Mouse (Mus musculus): ENCODE measurements around the gene Tcea2. TPM values are rescaled to one million over a fixed set of nuclear protein-coding genes. Genes with fewer than 3 reads are reported as not detected.

The Tcea2 gene
- total RNA-seq, 2 experiments from 2014 or later, result 7.5 to 9.7 TPM

DNA sequence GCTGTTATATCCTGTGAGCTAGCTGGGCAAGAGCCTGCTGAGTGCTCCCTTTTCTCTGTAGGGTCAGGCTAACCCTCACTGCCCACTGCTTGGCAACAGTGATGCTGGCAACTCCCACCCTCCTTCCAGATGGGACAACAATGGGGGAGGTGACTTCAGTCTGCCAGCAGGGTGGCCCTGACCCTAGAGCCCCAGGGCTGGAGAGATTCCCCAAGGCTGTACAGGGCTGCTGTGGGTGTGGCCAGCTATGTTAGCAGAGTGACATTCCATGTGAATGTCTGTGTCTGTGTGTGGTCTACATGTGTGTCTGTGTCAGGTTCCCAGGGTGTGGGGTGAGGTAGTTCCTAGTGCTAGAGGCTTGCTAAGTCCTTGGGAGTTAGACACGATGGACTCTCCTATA is 6.6 kb upstream of the Tcea2 start:
- DNase-seq (ENCODE audit: low spot score in 2 of 2), result no peak

DNA sequence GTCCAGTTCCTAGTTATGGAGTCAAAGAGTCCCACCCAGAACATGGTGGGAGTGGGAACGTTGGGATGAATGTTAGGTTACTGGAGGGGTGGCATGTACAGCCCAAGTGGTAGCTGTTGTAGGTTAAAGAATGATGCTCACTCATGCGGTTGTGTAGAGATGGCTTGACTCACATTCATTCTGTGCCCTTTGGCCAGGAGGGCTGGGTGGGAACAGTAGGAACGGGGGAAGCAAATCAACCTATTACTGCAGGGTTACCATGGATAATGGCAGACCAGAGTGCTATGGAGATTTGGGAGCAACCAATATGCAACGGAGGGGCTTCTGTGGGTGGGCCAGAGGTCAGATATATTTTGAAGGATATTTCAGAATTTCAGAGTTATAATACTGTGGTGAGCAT is 5.2 kb upstream of the Tcea2 start:
- DNase-seq (ENCODE audit: low spot score in 2 of 2), result no peak

GRCm38 (mm10) chr2:181675454-181675853 is 4.7 kb upstream of the Tcea2 start:
- peak in 1 of 2 experiments; percentile 47 for DNase-seq (ENCODE audit: low spot score in 2 of 2)

DNA sequence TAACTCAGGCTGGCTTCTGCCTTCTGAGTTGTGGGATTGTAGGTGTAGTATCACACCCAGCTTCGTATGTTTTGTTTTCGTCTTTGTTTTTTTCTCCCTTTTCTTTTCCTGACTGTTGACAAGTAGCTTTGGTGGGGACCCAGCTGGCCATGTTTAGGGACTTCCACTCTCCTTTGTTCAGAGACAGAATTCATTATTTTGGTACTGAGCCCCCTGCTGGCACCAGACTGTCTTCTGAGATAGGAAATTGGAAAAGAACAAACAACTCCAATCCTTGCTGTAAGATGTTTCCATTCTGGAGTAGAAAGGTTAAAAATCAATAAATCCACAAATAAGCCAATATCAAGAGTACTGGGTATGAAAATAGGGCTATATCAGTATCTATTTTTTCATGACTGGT is 3.7 kb upstream of the Tcea2 start:
- DNase-seq (ENCODE audit: low spot score in 2 of 2), result no peak

- DNase-seq (ENCODE audit: low spot score in 2 of 2), result no peak
These were observed 2.9 kb upstream of the Tcea2 start for GRCm38 (mm10) chr2:181677096-181677754.

- no peak for DNase-seq (ENCODE audit: low spot score in 2 of 2)
These were observed 2.4 kb upstream of the Tcea2 start for GRCm38 (mm10) chr2:181677755-181678098.

DNA sequence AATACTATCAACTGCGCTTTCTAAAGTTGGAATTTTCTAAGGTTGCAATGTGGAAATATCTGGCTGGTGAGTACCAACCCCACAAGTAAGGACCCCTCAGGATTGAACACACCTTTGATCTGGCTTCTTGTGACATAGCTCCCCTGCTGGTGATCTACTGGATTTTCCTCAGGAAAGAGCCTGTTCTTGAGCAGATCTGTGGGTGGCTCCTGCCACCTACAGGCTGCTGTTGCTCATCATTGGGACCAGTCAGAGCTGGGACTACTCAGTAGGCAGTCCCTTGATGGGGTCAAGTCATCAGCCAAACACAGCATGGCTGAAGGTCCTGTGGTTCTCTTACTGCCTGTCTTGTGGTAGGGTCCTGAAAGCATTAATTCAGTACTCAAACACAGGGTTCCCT is 1.3 kb upstream of the Tcea2 start:
- peak in 1 of 2 experiments; percentile 69 for DNase-seq (ENCODE audit: low spot score in 2 of 2)

DNA sequence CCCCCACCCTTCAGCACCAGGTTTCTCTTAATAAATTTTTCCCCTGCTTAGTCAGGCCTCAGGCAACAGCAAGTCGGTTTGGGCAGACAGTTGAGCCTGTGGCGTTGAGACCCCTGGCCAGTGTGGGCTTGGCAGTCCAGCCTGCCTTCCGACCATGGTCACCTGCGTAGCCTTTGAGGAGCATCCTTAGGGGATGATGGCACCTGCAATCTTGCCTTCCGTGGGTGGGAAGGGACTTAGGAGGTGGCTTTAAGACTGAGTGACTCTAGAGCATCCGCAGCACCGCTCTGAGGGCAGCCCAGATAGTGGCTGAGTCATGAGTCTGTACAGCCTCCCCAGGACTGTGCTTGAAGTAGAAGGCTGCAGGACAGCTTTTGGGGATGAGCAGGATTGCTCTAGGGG is 607 bp downstream of the Tcea2 start:
- no peak for DNase-seq (ENCODE audit: low spot score in 2 of 2)

DNA sequence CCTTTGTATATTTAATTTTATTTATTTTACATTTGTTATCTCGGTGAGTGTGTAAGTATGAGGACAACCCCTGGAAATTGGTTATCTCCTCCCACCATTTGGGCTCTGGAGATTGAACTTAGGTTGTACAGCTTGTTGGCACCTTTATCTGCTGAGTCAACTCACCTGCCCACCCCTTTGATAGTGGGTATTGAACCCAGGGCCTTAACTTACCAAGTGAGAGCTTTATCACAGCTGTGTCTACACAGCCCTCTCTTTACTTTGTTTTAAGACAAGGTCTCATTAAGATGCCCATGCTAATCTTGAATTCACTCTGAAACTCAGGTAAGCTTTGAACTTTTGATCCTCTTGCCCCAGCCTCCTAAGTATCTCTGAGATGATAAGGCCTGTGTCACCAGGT is 1.9 kb downstream of the Tcea2 start:
- no peak for DNase-seq (ENCODE audit: low spot score in 2 of 2)

DNA sequence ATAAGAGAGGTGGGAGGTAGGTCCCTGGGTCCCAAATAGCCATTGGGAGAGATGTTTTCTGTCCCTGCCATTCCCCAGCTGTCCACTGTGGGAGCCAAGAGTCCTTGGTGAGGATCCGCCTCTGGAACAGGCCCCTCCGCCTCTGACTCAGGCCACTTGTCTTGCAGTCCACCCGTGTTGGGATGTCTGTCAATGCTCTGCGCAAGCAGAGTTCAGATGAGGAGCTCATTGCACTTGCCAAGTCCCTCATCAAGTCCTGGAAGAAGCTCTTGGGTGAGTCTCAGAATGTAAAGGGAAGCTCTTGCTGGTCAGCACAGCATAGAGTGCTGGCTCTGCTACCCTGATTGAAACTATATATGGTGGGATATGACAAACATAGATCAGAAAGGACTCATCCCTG is 3.3 kb downstream of the Tcea2 start:
- no peak for DNase-seq (ENCODE audit: low spot score in 2 of 2)

GRCm38 (mm10) chr2:181684713-181685112 is 4.6 kb downstream of the Tcea2 start:
- no peak for DNase-seq (ENCODE audit: low spot score in 2 of 2)

GRCm38 (mm10) chr2:181685686-181686085 is 5.6 kb downstream of the Tcea2 start:
- DNase-seq (ENCODE audit: low spot score in 2 of 2), result peak in 1 of 2 experiments; percentile 4

DNA sequence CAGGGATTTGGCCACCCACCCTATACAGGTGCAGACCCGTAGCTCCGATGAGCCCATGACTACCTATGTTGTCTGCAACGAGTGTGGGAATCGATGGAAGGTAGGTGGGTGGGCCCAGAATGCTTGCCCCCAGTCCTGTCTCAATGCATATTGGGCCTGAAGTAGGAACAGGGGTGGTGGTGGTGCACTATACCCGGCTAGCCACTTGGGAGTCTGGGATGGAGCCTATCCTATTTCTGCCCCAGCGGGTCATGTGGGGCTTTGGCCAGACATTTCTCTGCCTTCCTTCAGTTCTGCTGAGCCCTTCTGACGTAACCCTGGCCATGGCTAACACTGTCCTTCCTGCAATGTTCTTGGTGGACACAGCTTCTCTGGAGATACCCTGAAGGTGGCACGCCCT is 7.5 kb downstream of the Tcea2 start:
- DNase-seq (ENCODE audit: low spot score in 2 of 2), result peak; percentile 5 to 12

DNA sequence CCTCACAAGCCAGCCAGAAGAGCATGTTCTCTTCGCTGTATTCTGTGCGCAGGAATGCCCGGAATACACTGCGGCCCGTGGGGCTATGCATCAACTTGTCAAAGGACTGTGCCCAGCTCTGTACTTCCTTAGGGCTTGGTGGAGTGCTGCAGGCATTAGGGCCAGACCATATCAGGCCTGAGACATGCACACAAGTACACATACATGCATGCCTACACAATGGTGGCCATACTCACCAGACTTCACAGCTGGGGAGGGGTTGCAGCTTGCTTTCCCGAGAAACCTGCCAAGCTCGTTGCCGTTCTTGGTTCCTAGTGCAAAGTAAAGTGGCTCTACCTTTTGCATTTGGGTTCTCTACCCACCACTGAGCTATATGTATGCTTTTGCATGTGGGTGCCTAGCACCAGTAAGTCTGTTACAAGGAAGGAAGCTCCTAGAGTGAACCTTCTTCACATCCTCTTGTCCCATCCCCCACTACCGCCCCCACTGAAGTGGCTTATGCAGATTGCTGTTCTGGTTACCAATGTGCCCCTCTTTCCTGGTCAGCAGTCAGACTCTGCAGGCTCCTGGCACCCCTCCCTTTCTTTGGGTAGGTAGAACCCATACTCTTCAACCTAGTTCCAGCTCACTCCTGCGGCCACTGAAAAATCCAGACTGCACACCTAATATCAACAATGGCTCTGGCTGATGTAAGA is 9.5 kb downstream of the Tcea2 start:
- DNase-seq (ENCODE audit: low spot score in 2 of 2), result peak in 1 of 2 experiments; percentile 14

GRCm38 (mm10) chr2:181691083-181691482 is 11.0 kb downstream of the Tcea2 start:
- DNase-seq (ENCODE audit: low spot score in 2 of 2), result peak; percentile 4 to 9

- DNase-seq (ENCODE audit: low spot score in 2 of 2), result peak in 1 of 2 experiments; percentile 8
These were observed 11.5 kb downstream of the Tcea2 start for GRCm38 (mm10) chr2:181691571-181691970.

- peak; percentile 4 to 7 for DNase-seq (ENCODE audit: low spot score in 2 of 2)
These were observed 12.2 kb downstream of the Tcea2 start for GRCm38 (mm10) chr2:181692304-181692703.

DNA sequence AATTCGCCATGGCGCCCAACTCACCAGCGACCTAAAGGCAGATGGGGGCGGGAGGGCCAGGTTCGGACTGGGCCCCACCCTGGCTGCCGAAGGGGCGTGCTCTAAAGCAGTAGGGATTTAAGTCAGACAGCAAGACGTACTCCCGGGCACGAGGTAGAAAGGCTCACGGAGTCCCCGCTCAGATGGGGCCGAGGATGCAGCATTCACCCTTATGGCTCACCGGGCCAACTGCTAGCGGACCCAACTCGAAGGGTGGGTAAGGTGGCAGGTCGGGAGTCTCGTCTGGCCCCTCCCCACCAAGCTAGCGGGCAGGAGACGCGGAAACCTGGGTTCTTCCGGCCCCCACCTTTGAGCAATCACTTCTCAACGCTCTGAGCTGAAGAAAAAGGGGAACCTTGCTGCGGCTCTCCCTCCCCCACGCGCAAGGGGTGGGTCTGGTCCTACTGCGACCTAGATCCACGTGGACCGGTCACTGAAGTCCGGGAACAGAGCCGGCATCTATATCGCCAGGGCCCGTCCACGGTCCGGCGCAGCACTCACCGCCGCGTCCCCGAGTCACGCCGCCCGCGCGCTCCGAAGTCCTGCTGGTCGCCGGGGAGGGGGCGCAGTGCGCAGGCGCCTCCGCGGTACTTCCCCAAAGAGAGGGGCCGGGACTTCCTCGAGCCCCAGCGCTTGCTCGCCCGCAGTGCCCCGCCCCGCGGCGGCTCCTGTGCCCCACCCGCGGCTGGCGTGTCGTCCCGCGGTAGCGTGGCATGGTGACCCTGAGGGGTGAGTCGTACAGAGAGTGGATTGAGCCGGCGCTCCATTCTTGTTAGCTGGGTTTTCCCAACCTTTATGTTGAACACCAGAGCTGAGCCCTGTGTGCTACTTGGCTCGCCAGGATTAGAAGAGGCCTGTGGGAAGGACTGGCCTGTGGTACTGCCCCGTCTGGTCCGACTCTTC is 13.5 kb downstream of the Tcea2 start, which contains the start of gene Rgs19:
Gene Rgs19, minus strand, starts transcription at position 639 of the 942 bp plus-strand sequence.
- DNase-seq (ENCODE audit: low spot score in 2 of 2), result peak; percentile 72 to 81

- DNase-seq (ENCODE audit: low spot score in 2 of 2), result peak; percentile 5 to 10
These were observed 14.5 kb downstream of the Tcea2 start for GRCm38 (mm10) chr2:181694581-181694980.

- DNase-seq (ENCODE audit: low spot score in 2 of 2), result peak in 1 of 2 experiments; percentile 11
These were observed 15.7 kb downstream of the Tcea2 start for GRCm38 (mm10) chr2:181695776-181696175.

DNA sequence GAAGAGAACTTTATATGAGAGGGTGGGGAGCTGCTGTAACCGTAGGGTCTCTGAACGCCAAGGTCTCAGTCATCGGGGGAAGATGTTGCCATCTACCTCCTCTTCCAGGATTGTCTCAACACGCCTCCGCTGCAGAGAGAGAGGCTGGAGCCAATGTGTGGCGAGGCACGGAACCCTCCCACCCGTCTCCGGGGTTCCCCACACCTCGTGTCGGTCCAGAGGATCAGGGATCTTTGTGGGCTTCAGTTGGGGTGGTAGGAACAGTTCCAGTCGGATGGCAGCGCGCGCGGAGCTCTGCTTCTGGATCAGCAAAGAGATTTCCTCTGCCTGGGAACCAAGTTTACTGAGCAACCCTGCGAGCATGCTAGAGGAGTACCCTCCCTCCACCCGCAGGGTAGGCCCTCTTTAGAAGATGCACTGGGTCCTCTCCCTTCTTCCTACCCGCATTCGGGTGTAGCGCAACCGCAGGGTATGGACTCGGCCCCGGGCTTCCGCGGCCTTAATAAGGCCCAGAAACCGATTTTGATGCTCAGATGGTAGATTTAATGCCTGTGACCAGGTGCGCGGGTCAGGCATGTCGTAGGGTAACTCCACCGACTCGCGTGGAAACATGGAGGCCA is 16.8 kb downstream of the Tcea2 start:
- DNase-seq (ENCODE audit: low spot score in 2 of 2), result peak in 1 of 2 experiments; percentile 13
